Mouse (Mus musculus) lung, embryonic 14.5 days (tissue): ENCODE results near the gene Timeless. TPM values are rescaled to one million over a fixed set of nuclear protein-coding genes. Genes with fewer than 3 reads are reported as not detected.
"Not testable (repeated sequence)": the region's sequence is repeated elsewhere in the genome, so short reads cannot be mapped to it uniquely, and the experiment has no call there.

Experiments used
- ATAC-seq: fragments of 200-750 bp; cut with Nextera tagmentation; 2 replicates; pipeline ENCODE4 v1.8.0; 2017; ENCODE audit warnings: mild to moderate bottlenecking, moderate TSS enrichment, moderate library complexity; ENCODE audit not compliant: insufficient read depth
- DNase-seq: peaks from one replicate; pipeline ENCODE4 v3.0.0-alpha.2; 2015
- H3K27ac ChIP-seq: fragments of 300-500 bp; sonication (generic); 2 replicates; pipeline ENCODE4 v1.5.1; 2014; ENCODE audit warnings: low read depth, mild to moderate bottlenecking, moderate library complexity
- H3K27me3 ChIP-seq: fragments of 300-500 bp; sonication (generic); 2 replicates; pipeline ENCODE4 v1.6.1; 2014; ENCODE audit warnings: low read length, control low read depth; ENCODE audit not compliant: insufficient read depth
- H3K36me3 ChIP-seq: fragments of 300-500 bp; sonication (generic); 2 replicates; pipeline ENCODE4 v1.6.1; 2014; ENCODE audit warnings: control low read depth; ENCODE audit not compliant: insufficient read depth
- H3K4me1 ChIP-seq: fragments of 300-500 bp; sonication (generic); 2 replicates; pipeline ENCODE4 v1.6.1; 2014; ENCODE audit warnings: antibody characterized with exemption, control low read depth; ENCODE audit not compliant: insufficient read depth
- H3K4me2 ChIP-seq: fragments of 300-500 bp; sonication (generic); 2 replicates; pipeline ENCODE4 v1.6.1; 2014; ENCODE audit warnings: mild to moderate bottlenecking
- H3K4me3 ChIP-seq: fragments of 300-500 bp; sonication (generic); 2 replicates; pipeline ENCODE4 v1.5.1; 2014; ENCODE audit warnings: low read depth, low read length
- H3K9ac ChIP-seq: fragments of 300-500 bp; sonication (generic); 2 replicates; pipeline ENCODE4 v1.6.1; 2014
- H3K9me3 ChIP-seq: fragments of 300-500 bp; sonication (generic); 2 replicates; pipeline ENCODE4 v1.6.1; 2016; ENCODE audit warnings: low read depth, low read length, control low read depth
- CTCF ChIP-seq: IDR thresholded peaks from 2 replicates; pipeline ENCODE4 v1.5.1; 2016; ENCODE audit warnings: antibody characterized with exemption, low read depth
- WGBS: fragments of 180-500 bp; shearing (Covaris S2); extraction: QIAGEN DNeasy Blood & Tissue Kit; methylation state at CpG from one replicate; pipeline ENCODE4 v1.1.7; 2014; 5-methylcytosine and 5-hydroxymethylcytosine counted together
- polyA plus RNA-seq: library from polyadenylated mRNA; unstranded; fragments of >200 nt; fragmentation: Nextera tagmentation; extraction: Ambion mirVana; gene quantifications from 2 replicates; pipeline ENCODE4 v1.2.1, GENCODE M21; 2014

Timeless gene
- polyA plus RNA-seq, 1 experiment from 2014 or later: 71.5 TPM

DNA sequence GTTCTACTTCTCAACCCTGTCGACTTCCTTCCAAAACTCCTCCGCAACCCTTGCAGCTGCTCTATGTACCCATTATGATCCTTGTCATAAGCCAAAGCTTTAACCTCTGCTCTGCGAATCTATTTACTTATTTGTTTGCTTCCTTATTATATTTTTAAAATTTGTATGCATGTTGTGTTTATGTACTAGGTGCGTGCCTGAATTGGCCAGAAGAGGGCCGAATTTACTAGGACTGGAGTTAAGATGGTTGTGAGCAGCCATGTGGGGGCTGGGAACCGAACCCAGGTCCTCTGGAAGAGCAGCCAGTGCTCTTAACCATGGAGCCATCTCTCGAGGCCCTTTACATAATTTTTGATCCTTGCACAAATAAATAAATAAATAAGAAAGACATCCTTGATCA lies 39.0 kb downstream of the Timeless start:
- Histone ChIP-seq H3K4me2 (peak overlapping the region; percentile 77), H3K27me3 (no peaks in the 10 kb centered on the region), H3K36me3 (no peaks in the 10 kb centered on the region), H3K9me3 (no peaks in the 10 kb centered on the region), H3K4me3 (peak overlapping the region; percentile 78), H3K9ac (peak overlapping the region; percentile 70), H3K4me1 (no peaks in the 10 kb centered on the region), H3K27ac (peak overlapping the region; percentile 50; the same call in 1 of the 2 replicates)
- peak; percentile 27; the same call in 1 of the 2 replicates for TF ChIP-seq CTCF
- WGBS: 36% methylated on average over 7 of the region's 7 CpGs
- DNase-seq (no peak), ATAC-seq (no peak)

DNA sequence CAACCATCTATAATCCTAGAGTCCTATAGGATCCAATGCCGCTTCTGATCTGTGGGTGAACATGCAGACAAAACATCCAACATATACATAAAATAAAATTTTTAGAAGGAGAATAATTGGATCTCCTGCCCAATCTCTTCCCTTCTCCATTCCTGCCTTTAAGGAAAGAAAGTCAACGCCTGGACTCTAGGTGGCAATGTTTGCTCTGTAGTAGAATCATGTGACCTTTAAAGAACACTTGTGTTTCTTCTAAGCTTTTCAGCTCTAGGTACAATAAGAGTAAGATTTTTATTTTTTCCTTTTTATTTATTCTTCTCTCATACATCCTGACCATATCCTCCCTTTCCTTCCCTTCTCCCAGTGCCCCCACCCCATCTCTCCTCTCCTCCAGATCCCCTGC lies 40.0 kb downstream of the Timeless start:
- H3K4me3 ChIP-seq: no peak overlapping the region
- H3K9ac ChIP-seq: no peak overlapping the region
- no peak for ATAC-seq
- no peak overlapping the region for H3K27ac ChIP-seq
- peaks cover 4% of the 10 kb centered on the region; the same call in 1 of the 2 replicates for H3K36me3 ChIP-seq
- H3K9me3 ChIP-seq: no peaks in the 10 kb centered on the region
- no peaks in the 10 kb centered on the region for H3K27me3 ChIP-seq
- DNase-seq: peak; percentile 35
- peak; percentile 10; the same call in 1 of the 2 replicates for TF ChIP-seq CTCF
- H3K4me1 ChIP-seq: no peaks in the 10 kb centered on the region
- H3K4me2 ChIP-seq: no peak overlapping the region
- 56% methylated on average over 2 of the region's 2 CpGs for WGBS

DNA sequence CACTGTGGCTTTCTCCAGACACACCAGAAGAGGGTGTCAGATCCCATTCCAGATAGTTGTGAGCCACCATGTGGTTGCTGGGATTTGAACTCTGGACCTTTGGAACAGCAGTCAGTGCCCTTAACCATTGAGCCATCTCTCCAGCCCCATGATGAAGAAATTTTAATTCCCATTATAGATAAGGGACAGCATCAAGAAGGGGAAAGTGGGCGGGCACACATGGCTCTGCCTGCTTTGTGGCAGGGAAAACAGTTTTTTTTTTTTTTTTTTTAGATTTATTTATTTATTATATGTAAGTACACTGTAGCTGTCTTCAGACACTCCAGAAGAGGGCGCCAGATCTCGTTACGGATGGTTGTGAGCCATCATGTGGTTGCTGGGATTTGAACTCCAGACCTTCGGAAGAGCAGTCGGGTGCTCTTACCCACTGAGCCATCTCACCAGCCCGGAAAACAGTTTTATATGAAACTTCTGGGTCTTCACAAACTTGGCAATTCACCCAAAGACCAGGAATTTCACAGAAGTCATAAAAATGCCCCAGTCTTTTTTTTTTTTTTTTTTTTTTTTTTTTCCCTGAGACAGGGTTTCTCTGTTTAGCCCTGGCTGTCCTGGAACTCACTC lies 41.1 kb downstream of the Timeless start:
- not testable (repeated sequence) for H3K36me3 ChIP-seq, ATAC-seq, H3K9me3 ChIP-seq, H3K27me3 ChIP-seq, H3K4me1 ChIP-seq, H3K27ac ChIP-seq, H3K4me2 ChIP-seq, H3K4me3 ChIP-seq, H3K9ac ChIP-seq, DNase-seq
- WGBS: 89% methylated on average over 4 of the region's 7 CpGs

DNA sequence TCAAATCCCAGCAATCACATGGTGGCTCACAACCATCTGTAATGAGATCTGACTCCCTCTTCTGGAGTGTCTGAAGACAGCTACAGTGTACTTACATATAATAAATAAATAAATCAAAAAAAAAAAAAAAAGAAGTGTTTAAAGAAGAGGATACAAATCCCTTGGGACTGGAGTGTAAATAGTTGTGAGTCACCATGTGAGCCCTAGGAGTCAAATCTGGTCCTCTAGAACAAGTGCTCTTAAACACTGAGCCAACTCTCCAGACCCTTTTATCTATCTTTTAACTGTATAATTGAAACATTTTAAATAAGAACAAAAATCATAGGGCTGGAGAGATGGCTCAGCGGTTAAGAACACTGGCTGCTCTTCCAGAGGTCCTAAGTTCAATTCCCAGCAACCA lies 43.5 kb downstream of the Timeless start:
- 87% methylated on average over 1 of the region's 1 CpGs for WGBS
- not testable (repeated sequence) for H3K27ac ChIP-seq, ATAC-seq

DNA sequence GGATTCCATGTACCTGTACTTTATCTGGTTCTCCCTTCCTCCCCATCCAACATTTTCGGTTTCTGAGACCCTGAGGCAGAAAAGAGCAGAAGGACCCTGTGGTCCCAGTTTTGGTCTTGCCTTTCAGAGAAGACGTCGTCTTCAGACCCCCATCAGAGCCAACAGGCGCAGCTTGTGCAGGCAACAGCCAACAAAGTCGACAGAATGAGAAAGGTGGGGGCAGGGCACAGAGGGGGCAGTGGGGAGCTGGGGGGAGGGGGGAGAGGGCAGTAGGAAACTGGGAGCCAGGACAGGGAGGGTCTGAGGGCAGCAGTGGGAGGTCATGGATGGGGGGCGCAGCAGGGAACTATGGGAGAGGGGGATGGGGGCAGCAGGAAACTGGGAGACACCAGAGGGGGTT lies 46.3 kb downstream of the Timeless start:
- no peak overlapping the region for H3K4me3 ChIP-seq
- TF ChIP-seq CTCF: no peak
- H3K4me2 ChIP-seq: no peak overlapping the region
- ATAC-seq: peak; percentile 6; the same call in 1 of the 2 replicates
- DNase-seq: no peak
- H3K9ac ChIP-seq: no peak overlapping the region
- no peaks in the 10 kb centered on the region for H3K4me1 ChIP-seq
- 53% methylated on average over 6 of the region's 6 CpGs for WGBS
- no peak overlapping the region for H3K27ac ChIP-seq
- peaks cover 53% of the 10 kb centered on the region for H3K36me3 ChIP-seq
- no peaks in the 10 kb centered on the region for H3K9me3 ChIP-seq
- H3K27me3 ChIP-seq: no peaks in the 10 kb centered on the region

More for the DNA sequence above, 43.5 kb downstream of the Timeless start:
- not testable (repeated sequence) for H3K9ac ChIP-seq, H3K27me3 ChIP-seq, H3K9me3 ChIP-seq, H3K4me2 ChIP-seq, DNase-seq, H3K4me1 ChIP-seq, H3K4me3 ChIP-seq
- peaks cover 25% of the 10 kb centered on the region for H3K36me3 ChIP-seq

DNA sequence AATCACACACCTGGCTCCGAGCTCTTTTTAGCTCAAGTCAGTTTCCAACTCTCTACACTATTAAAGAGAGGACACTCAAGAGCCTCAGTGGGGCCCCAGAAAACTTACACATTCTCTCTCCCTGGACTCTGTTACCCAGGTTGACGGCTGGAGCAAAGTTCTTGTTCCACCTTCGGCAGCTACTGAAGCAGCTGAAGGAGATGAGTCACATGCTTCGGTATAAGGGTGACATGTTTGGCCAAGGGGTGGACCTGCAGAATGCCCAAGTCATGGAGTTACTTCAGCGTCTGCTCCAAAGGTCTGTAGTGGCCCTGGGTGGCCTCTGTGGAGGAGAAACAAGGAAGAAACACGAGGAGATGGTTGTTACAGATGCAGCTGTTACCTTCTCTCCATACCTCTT lies 49.1 kb downstream of the Timeless start:
- no peak for DNase-seq
- no peak overlapping the region for H3K4me2 ChIP-seq
- no peak for ATAC-seq
- H3K4me3 ChIP-seq: no peak overlapping the region
- H3K36me3 ChIP-seq: peaks cover 74% of the 10 kb centered on the region
- H3K27ac ChIP-seq: no peak overlapping the region
- no peaks in the 10 kb centered on the region for H3K9me3 ChIP-seq
- no peaks in the 10 kb centered on the region for H3K27me3 ChIP-seq
- no peak for TF ChIP-seq CTCF
- H3K9ac ChIP-seq: no peak overlapping the region
- 79% methylated on average over 6 of the region's 6 CpGs for WGBS
- no peaks in the 10 kb centered on the region for H3K4me1 ChIP-seq

DNA sequence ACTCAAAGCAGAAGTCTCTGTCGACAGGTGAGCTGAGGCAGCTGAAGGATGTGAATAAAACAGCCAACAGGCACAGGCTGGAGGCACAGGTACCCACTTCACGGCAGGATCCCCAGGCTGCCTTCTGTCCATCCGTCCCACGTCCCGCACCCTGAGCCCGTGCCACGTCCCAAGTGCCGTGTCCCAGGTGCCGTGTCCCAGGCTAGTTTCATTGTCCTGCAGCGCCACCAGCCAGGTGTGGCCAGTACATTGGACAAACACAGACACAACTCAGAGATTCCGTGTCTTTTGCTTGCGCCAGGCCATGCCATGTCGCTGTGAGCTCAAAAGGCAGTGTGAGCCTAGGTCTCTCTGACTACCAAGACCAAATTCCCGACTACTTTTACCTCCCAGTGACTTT lies 49.8 kb downstream of the Timeless start:
- WGBS: 83% methylated on average over 14 of the region's 14 CpGs
- ATAC-seq: no peak
- peaks cover 75% of the 10 kb centered on the region for H3K36me3 ChIP-seq

More for the DNA sequence above, 49.8 kb downstream of the Timeless start:
- Histone ChIP-seq H3K27me3 (no peaks in the 10 kb centered on the region), H3K4me3 (no peak overlapping the region), H3K4me2 (no peak overlapping the region), H3K9me3 (no peaks in the 10 kb centered on the region), H3K4me1 (no peaks in the 10 kb centered on the region), H3K9ac (no peak overlapping the region), H3K27ac (no peak overlapping the region)
- no peak for TF ChIP-seq CTCF
- DNase-seq: no peak
